In the genomic region with DNA sequence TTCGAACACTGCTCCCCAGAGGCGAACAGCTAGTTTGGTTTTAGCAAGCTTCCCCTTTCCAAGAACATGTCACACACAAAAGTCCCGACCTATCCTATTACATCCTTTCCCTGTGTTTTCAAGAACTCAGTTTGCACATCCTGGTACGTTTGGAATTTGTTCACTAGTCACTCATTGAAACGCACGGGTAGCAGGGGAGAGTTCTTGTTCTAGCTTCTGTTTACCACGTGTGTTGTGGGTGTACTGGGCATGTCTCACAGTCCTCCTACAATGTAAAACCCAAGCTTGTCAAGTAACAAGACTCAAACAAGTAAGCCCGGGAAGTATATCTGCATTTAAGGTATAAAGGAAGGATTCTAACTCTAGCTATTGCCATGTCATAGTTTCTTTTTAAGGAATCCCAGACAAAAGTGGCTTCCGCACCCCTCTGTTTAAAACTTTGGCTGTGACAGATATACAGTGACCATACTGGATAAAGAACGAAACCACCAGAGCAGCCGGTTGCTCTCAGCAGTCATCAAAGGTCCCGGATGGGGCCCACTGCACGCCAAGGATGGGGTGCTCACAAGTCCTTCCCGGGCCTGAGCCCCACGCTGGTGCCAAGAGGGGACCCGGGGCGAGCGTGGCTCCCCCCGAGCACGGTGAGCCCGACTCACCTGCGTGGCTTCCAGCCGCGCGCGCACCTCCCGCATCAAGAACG, we compare ENCODE assay signal across 8 mouse cellular contexts. TPM values are rescaled to one million over a fixed set of nuclear protein-coding genes. Genes with fewer than 3 reads are reported as not detected.
A peak's percentile ranks its signal among the peaks of the same experiment; 100 is the strongest.
DNase-seq lines count a peak whose midpoint lies in the region; ATAC-seq and TF ChIP-seq lines count a peak whose summit lies in the region.

No protein-coding gene starts in this region.

- no peaks in the 10 kb centered on the region for H3K27me3 ChIP-seq in spleen, adult 2 months (ENCODE audit: control insufficient read depth, insufficient read depth, low read length)
- no peaks in the 10 kb centered on the region for H3K27me3 ChIP-seq in forebrain, embryonic 14.5 days (replicated peaks; ENCODE audit: control insufficient read depth, insufficient read depth, low read length)
- no peaks in the 10 kb centered on the region for H3K27me3 ChIP-seq in intestine, embryonic 15.5 days (replicated peaks)
- no peaks in the 10 kb centered on the region for H3K27me3 ChIP-seq in limb, embryonic 15.5 days

- peak overlapping the region; percentile 90 for H3K27ac ChIP-seq in spleen, adult 2 months (ENCODE audit: insufficient read depth, low read length)
- peak overlapping the region; percentile 54; the same call in 1 of the 2 replicates for H3K27ac ChIP-seq in forebrain, embryonic 14.5 days (ENCODE audit: low read depth, low read length)
- peak overlapping the region; percentile 74 for H3K27ac ChIP-seq in intestine, embryonic 15.5 days
- H3K27ac ChIP-seq in limb, embryonic 15.5 days: peak overlapping the region; percentile 83

- peak overlapping the region; percentile 68 for H3K4me2 ChIP-seq in forebrain, embryonic 14.5 days (ENCODE audit: low read length)
- peak overlapping the region; percentile 57 for H3K4me2 ChIP-seq in intestine, embryonic 15.5 days (replicated peaks)
- peak overlapping the region; percentile 51 for H3K4me2 ChIP-seq in limb, embryonic 15.5 days

- peak overlapping the region; percentile 87 for H3K9ac ChIP-seq in forebrain, embryonic 14.5 days (ENCODE audit: low read length)
- peak overlapping the region; percentile 94 for H3K9ac ChIP-seq in intestine, embryonic 15.5 days
- peak overlapping the region; percentile 95 for H3K9ac ChIP-seq in limb, embryonic 15.5 days

- 6% methylated on average over 28 of the region's 28 CpGs for WGBS in spleen, adult 2 months
- WGBS in forebrain, embryonic 14.5 days: 14% methylated on average over 28 of the region's 28 CpGs
- 12% methylated on average over 28 of the region's 28 CpGs for WGBS in intestine, embryonic 15.5 days
- WGBS in limb, embryonic 15.5 days: 10% methylated on average over 28 of the region's 28 CpGs

- H3K4me3 ChIP-seq in spleen, adult 2 months (ENCODE audit: extremely low read depth, insufficient read depth, insufficient read length): peak overlapping the region; percentile 96
- H3K4me3 ChIP-seq in forebrain, embryonic 14.5 days (ENCODE audit: low read depth, low read length): peak overlapping the region; percentile 74
- H3K4me3 ChIP-seq in intestine, embryonic 15.5 days (replicated peaks): peak overlapping the region; percentile 86
- peak overlapping the region; percentile 82 for H3K4me3 ChIP-seq in limb, embryonic 15.5 days

- no peak for DNase-seq in spleen, adult 2 months (ENCODE audit: low read depth in 1 of 2, low spot score in 2 of 2)
- DNase-seq in spleen, postnatal 14 days (ENCODE audit: low spot score in 2 of 2): no peak
- DNase-seq in c-Kit-positive CD71-negative TER-119-negative erythroid progenitor cells, embryonic 14.5 days (ENCODE audit: low read depth): peak; percentile 16
- DNase-seq in forebrain, embryonic 14.5 days (ENCODE audit: low spot score): peak; percentile 22
- peak; percentile 5 to 6 for DNase-seq in natural killer cell, adult 2 months (ENCODE audit: low spot score in 2 of 2)
- DNase-seq in spleen, postnatal 4 days (ENCODE audit: low spot score in 2 of 2): no peak

- no peaks in the 10 kb centered on the region for H3K9me3 ChIP-seq in forebrain, embryonic 14.5 days (replicated peaks; ENCODE audit: control insufficient read depth, low read length)
- no peaks in the 10 kb centered on the region for H3K9me3 ChIP-seq in intestine, embryonic 15.5 days
- H3K9me3 ChIP-seq in limb, embryonic 15.5 days: no peaks in the 10 kb centered on the region

- TF ChIP-seq POLR2A in spleen, adult 2 months (IDR thresholded peaks at IDR 0.05; ENCODE audit: low read depth, low read length): no peak

- H3K4me1 ChIP-seq in spleen, adult 2 months (ENCODE audit: control insufficient read depth, insufficient read depth, insufficient read length): peaks cover 8% of the 10 kb centered on the region; the same call in 1 of the 2 replicates
- H3K4me1 ChIP-seq in forebrain, embryonic 14.5 days (ENCODE audit: control insufficient read depth, insufficient read depth, low read length): no peaks in the 10 kb centered on the region
- H3K4me1 ChIP-seq in intestine, embryonic 15.5 days (replicated peaks): peaks cover 4% of the 10 kb centered on the region
- H3K4me1 ChIP-seq in limb, embryonic 15.5 days: peaks cover 8% of the 10 kb centered on the region; the same call in 1 of the 2 replicates

- H3K36me3 ChIP-seq in spleen, adult 2 months (ENCODE audit: control insufficient read depth, insufficient read depth, low read length): no peaks in the 10 kb centered on the region; the same call in 1 of the 2 replicates
- no peaks in the 10 kb centered on the region for H3K36me3 ChIP-seq in forebrain, embryonic 14.5 days (ENCODE audit: control insufficient read depth, insufficient read depth, low read length)
- 0 out of 2 replicates have a peak, but pooled peaks cover 4% of the 10 kb centered on the region for H3K36me3 ChIP-seq in intestine, embryonic 15.5 days
- no peaks in the 10 kb centered on the region for H3K36me3 ChIP-seq in limb, embryonic 15.5 days

- ATAC-seq in forebrain, embryonic 14.5 days: peak; percentile 88
- peak; percentile 91 for ATAC-seq in intestine, embryonic 15.5 days
- ATAC-seq in limb, embryonic 15.5 days (ENCODE audit: insufficient number of reproducible peaks, low FRiP score, low TSS enrichment, low read depth): peak; percentile 59; the same call in 1 of the 2 replicates

- TF ChIP-seq CTCF in spleen, adult 2 months (IDR thresholded peaks at IDR 0.05; ENCODE audit: extremely low read depth, insufficient read depth, insufficient read length, insufficient replicate concordance): no peak

RNA-seq across cellular contexts. Expression of gene Thumpd2, which starts 0.5 kb away (rescaled TPM):
- polyA plus RNA-seq in spleen, adult 2 months (2012; rRNA removed): 1.2 and 1.4 TPM in 2 replicates
- polyA plus RNA-seq in forebrain, embryonic 14.5 days (2014; fragmentation: Nextera tagmentation; extraction: Ambion mirVana): 10.1 and 10.3 TPM in 2 replicates
- polyA plus RNA-seq in intestine, embryonic 15.5 days (2015; fragmentation: Nextera tagmentation; extraction: Ambion mirVana): 12.1 and 14.1 TPM in 2 replicates
- 14.2 and 14.9 TPM in 2 replicates for polyA plus RNA-seq in limb, embryonic 15.5 days (2015; fragmentation: Nextera tagmentation; extraction: Ambion mirVana)

Comparison
In these comparisons a context has a peak if more than half of its experiments do, and no peak if none do; other contexts are left out.
1. DNase-seq: peak in c-Kit-positive CD71-negative TER-119-negative erythroid progenitor cells, embryonic 14.5 days (single experiment), forebrain, embryonic 14.5 days (single experiment) and natural killer cell, adult 2 months (2 of 2); none in spleen, adult 2 months (0 of 2), spleen, postnatal 14 days (0 of 2) and spleen, postnatal 4 days (0 of 2).
2. Peak in every context shown above with its lines, with median percentiles within 50 percentile points of each other: H3K27ac ChIP-seq, H3K4me3 ChIP-seq, ATAC-seq, H3K4me2 ChIP-seq and H3K9ac ChIP-seq.